Mouse (Mus musculus): ENCODE results near the gene Iqschfp. TPM values are rescaled to one million over a fixed set of nuclear protein-coding genes. Genes with fewer than 3 reads are reported as not detected.
"Not testable (repeated sequence)": the region's sequence is repeated elsewhere in the genome, so short reads cannot be mapped to it uniquely, and the experiment has no call there.

The Iqschfp gene
- polyA plus RNA-seq, 1 experiment from 2014 or later, result 4.7 TPM

DNA sequence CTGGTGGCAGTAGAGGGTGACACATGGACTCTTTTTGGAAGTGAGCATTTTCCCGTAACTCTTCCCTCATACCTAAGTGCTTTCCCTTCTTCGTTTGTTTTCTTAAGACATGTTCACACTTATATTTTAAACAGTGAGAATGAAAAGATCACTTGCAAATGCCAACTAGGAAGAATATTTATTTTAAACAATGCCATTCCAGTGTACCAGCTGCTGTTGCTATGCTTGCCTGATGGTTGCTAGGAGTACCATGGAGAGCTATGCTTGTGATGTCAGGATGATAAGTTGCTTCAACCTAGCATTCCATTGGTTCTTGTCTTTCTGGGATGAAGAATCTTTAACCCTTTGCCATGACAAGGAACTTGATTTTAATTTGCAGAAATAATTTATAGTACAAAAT, 193.0 kb downstream of the Iqschfp start:
- no peaks in the 10 kb centered on the region for H3K36me3 ChIP-seq (ENCODE audit: control insufficient read depth, insufficient read depth, low read length)
- 49% methylated on average over 2 of the region's 2 CpGs for WGBS
- no peak overlapping the region for H3K4me2 ChIP-seq (ENCODE audit: low read depth, low read length)
- no peak overlapping the region for H3K4me3 ChIP-seq (ENCODE audit: low read depth, low read length)
- H3K27ac ChIP-seq (ENCODE audit: low read depth, low read length), result no peak overlapping the region
- no peaks in the 10 kb centered on the region for H3K9me3 ChIP-seq (ENCODE audit: control insufficient read depth, low read length)
- no peaks in the 10 kb centered on the region for H3K4me1 ChIP-seq (ENCODE audit: control insufficient read depth, insufficient read depth, low read length)
- H3K9ac ChIP-seq (replicated peaks; ENCODE audit: low read depth, low read length), result no peak overlapping the region
- ATAC-seq (ENCODE audit: low read depth), result no peak
- H3K27me3 ChIP-seq (ENCODE audit: control insufficient read depth, insufficient read depth, low read length), result no peaks in the 10 kb centered on the region

DNA sequence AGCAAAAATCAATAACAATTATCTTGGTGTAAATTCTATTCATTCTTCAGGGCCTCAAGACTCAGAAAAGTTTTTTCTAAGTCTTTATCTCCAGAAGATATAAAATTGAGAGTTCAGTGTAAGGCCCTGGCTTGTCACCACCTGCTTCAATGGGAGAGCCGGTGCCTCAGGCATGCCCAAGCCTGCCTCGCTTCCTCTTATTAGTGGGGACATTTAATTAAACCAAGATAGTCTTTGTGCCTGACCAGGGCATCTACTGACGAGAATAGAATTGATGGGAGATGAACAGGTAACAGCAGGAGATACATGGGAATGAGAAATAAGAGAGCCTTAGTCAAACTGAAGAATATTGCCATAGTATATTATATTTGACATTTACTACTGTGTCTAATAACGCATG, 200.1 kb downstream of the Iqschfp start:
- no peak overlapping the region for H3K4me2 ChIP-seq (ENCODE audit: low read depth, low read length)
- no peaks in the 10 kb centered on the region for H3K27me3 ChIP-seq (ENCODE audit: control insufficient read depth, insufficient read depth, low read length)
- H3K4me3 ChIP-seq (ENCODE audit: low read depth, low read length), result no peak overlapping the region
- no peaks in the 10 kb centered on the region for H3K9me3 ChIP-seq (ENCODE audit: control insufficient read depth, low read length)
- ATAC-seq (ENCODE audit: low read depth), result peak; percentile 68
- no peak overlapping the region for H3K9ac ChIP-seq (replicated peaks; ENCODE audit: low read depth, low read length)
- H3K4me1 ChIP-seq (ENCODE audit: control insufficient read depth, insufficient read depth, low read length), result no peaks in the 10 kb centered on the region; the same call in 1 of the 2 replicates
- 33% methylated on average over 4 of the region's 4 CpGs for WGBS
- H3K27ac ChIP-seq (ENCODE audit: low read depth, low read length), result no peak overlapping the region
- H3K36me3 ChIP-seq (ENCODE audit: control insufficient read depth, insufficient read depth, low read length), result no peaks in the 10 kb centered on the region

DNA sequence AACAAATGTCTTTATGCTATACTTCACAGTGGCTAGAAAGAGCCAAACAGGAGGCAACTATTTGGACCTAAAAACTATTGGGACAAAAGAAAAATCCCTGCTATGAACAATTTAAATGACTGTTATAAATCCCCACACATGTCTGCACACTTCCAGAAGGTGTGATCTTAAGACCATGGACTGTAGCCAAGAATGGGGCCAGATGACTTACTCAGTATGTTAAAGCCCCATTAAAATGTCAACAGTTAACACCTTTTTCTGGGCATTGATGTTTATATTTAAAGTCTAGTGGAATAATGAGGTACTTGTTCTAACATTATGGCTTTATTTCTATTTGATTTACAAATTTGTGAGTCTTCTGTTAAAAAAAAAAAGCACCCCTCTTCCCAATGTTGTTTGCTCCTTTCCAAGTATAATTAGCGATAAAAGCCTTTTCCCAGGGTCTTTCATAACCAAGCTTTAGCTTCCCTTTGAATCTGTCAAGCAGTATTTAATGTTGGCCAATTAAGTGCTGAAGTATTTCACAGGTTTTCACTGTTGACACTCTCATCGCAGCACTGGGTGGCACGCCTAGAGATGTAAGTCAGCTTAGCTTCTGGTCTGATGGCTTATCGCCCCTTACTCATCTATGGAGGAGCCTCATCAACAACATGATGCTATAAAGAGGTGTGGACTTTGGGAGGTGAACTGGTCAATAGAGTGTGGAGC, 204.8 kb downstream of the Iqschfp start:
- Histone ChIP-seq H3K4me3 (ENCODE audit: low read depth, low read length) (no peak overlapping the region), H3K36me3 (ENCODE audit: control insufficient read depth, insufficient read depth, low read length) (no peaks in the 10 kb centered on the region), H3K27me3 (ENCODE audit: control insufficient read depth, insufficient read depth, low read length) (no peaks in the 10 kb centered on the region), H3K9ac (replicated peaks; ENCODE audit: low read depth, low read length) (no peak overlapping the region), H3K4me1 (ENCODE audit: control insufficient read depth, insufficient read depth, low read length) (no peaks in the 10 kb centered on the region; the same call in 1 of the 2 replicates), H3K4me2 (ENCODE audit: low read depth, low read length) (no peak overlapping the region), H3K9me3 (ENCODE audit: control insufficient read depth, low read length) (no peaks in the 10 kb centered on the region), H3K27ac (ENCODE audit: low read depth, low read length) (no peak overlapping the region)
- WGBS, result 61% methylated on average over 4 of the region's 4 CpGs
- no peak for ATAC-seq (ENCODE audit: low read depth)

DNA sequence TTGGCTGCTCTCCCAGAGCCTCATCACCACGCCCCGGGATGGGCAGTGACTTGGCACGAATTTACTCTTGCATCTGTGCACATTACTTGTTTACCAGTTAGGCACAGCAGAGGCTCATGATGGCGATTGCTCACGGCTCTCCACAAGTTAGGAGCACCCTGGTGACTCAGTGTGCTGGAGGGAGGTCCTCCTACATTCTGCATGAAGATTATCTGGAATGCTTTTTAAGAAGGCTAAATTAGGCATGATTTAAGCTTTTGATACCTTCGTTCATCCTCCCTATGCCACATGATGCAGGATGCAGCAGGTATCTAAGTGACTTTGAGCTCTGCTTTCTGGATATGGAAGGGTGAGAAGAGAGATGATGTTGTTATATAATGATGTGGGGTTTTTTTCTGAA, 207.5 kb downstream of the Iqschfp start:
- not testable (repeated sequence) for H3K36me3 ChIP-seq (ENCODE audit: control insufficient read depth, insufficient read depth, low read length); ATAC-seq (ENCODE audit: low read depth); H3K9me3 ChIP-seq (ENCODE audit: control insufficient read depth, low read length); H3K4me1 ChIP-seq (ENCODE audit: control insufficient read depth, insufficient read depth, low read length); H3K9ac ChIP-seq (replicated peaks; ENCODE audit: low read depth, low read length); H3K27ac ChIP-seq (ENCODE audit: low read depth, low read length); H3K4me3 ChIP-seq (ENCODE audit: low read depth, low read length); H3K4me2 ChIP-seq (ENCODE audit: low read depth, low read length); H3K27me3 ChIP-seq (ENCODE audit: control insufficient read depth, insufficient read depth, low read length)
- 85% methylated on average over 6 of the region's 6 CpGs for whole genome bisulfite sequencing

DNA sequence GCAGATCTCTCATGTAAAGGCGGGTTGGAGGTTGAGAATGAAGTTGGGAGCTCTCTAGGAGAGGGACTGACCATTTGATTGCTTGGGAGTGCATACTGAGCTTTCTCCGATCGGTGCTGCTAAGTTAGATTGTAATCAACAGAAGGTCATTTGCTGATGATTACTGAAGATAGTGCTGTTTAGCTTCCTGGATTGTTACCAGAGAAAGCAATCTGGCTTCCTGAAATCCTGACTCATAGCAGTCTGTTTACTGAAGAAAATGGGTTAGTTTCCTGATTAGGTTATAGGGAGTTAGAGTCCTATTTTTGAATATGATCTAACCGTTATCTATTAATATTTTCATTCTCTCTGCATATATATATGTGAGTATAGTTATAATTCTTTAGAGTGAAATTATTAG, 209.3 kb downstream of the Iqschfp start:
- ATAC-seq (ENCODE audit: low read depth), result no peak
- H3K4me3 ChIP-seq (ENCODE audit: low read depth, low read length), result no peak overlapping the region
- H3K4me2 ChIP-seq (ENCODE audit: low read depth, low read length), result no peak overlapping the region
- H3K9ac ChIP-seq (replicated peaks; ENCODE audit: low read depth, low read length), result no peak overlapping the region
- 77% methylated on average over 4 of the region's 4 CpGs for WGBS
- peaks cover 11% of the 10 kb centered on the region for H3K4me1 ChIP-seq (ENCODE audit: control insufficient read depth, insufficient read depth, low read length)
- no peaks in the 10 kb centered on the region for H3K27me3 ChIP-seq (ENCODE audit: control insufficient read depth, insufficient read depth, low read length)
- no peaks in the 10 kb centered on the region for H3K9me3 ChIP-seq (ENCODE audit: control insufficient read depth, low read length)
- H3K27ac ChIP-seq (ENCODE audit: low read depth, low read length), result no peak overlapping the region
- H3K36me3 ChIP-seq (ENCODE audit: control insufficient read depth, insufficient read depth, low read length), result no peaks in the 10 kb centered on the region

DNA sequence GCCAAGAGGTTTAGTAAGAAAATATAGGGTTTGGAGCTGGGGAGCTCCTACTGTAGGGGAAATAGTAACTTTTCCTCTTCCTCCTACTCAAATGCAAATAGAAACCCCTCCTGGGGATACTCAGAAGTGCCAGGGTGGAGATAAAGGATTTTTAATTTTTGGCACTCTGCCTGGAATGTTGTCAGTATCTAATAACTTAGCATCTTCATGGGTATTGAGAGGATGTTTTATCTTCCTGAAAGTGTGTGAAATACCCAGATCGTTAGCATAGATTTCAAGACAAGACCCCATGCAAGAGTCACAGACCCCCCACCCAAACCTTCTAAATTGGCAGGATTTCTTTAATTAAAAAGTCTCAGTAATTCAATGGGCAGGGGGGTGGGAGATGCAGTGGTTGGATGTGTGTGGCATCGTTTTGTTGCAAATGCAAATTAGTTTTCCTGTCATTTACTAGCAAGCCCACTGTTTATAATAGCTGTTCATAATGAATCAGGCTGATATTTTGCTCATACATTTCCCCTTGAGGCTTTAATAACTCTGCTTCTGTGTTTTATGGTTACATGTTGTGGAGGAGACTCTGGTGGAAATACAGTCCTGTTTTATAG, 213.2 kb downstream of the Iqschfp start:
- H3K9ac ChIP-seq (replicated peaks; ENCODE audit: low read depth, low read length), result no peak overlapping the region
- no peaks in the 10 kb centered on the region for H3K36me3 ChIP-seq (ENCODE audit: control insufficient read depth, insufficient read depth, low read length)
- no peak overlapping the region for H3K4me3 ChIP-seq (ENCODE audit: low read depth, low read length)
- H3K4me1 ChIP-seq (ENCODE audit: control insufficient read depth, insufficient read depth, low read length), result peaks cover 11% of the 10 kb centered on the region
- no peak overlapping the region for H3K4me2 ChIP-seq (ENCODE audit: low read depth, low read length)
- ATAC-seq (ENCODE audit: low read depth), result peak; percentile 80; the same call in 1 of the 2 replicates
- H3K27me3 ChIP-seq (ENCODE audit: control insufficient read depth, insufficient read depth, low read length), result no peaks in the 10 kb centered on the region
- no peaks in the 10 kb centered on the region for H3K9me3 ChIP-seq (ENCODE audit: control insufficient read depth, low read length)
- no peak overlapping the region for H3K27ac ChIP-seq (ENCODE audit: low read depth, low read length)
- WGBS, result 26% methylated on average over 2 of the region's 2 CpGs

DNA sequence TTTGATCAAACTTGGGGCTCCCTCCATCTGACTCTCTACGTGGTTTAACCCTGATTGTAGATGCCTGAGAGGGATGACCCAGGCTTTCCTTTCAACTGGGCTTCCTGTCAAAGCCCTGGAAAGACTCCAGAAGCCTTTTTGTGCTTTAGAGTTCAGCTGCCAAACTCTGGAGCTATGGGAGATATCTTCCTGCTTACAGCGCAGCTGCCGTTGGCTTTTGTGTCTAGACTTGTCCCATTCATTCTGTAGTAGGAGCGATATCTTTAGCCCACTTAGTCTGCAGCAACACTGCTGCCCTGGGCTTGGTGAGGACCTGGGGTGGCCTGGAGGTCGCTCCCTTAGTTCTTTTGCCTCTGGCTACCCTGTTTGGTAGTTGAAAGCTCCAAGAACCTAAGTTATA, 229.3 kb downstream of the Iqschfp start:
- H3K9ac ChIP-seq (replicated peaks; ENCODE audit: low read depth, low read length), result no peak overlapping the region
- H3K4me3 ChIP-seq (ENCODE audit: low read depth, low read length), result no peak overlapping the region
- 58% methylated on average over 5 of the region's 5 CpGs for WGBS
- no peak for ATAC-seq (ENCODE audit: low read depth)
- no peaks in the 10 kb centered on the region for H3K9me3 ChIP-seq (ENCODE audit: control insufficient read depth, low read length)
- H3K27ac ChIP-seq (ENCODE audit: low read depth, low read length), result no peak overlapping the region
- H3K27me3 ChIP-seq (ENCODE audit: control insufficient read depth, insufficient read depth, low read length), result no peaks in the 10 kb centered on the region
- H3K36me3 ChIP-seq (ENCODE audit: control insufficient read depth, insufficient read depth, low read length), result no peaks in the 10 kb centered on the region
- no peaks in the 10 kb centered on the region for H3K4me1 ChIP-seq (ENCODE audit: control insufficient read depth, insufficient read depth, low read length)
- no peak overlapping the region for H3K4me2 ChIP-seq (ENCODE audit: low read depth, low read length)

DNA sequence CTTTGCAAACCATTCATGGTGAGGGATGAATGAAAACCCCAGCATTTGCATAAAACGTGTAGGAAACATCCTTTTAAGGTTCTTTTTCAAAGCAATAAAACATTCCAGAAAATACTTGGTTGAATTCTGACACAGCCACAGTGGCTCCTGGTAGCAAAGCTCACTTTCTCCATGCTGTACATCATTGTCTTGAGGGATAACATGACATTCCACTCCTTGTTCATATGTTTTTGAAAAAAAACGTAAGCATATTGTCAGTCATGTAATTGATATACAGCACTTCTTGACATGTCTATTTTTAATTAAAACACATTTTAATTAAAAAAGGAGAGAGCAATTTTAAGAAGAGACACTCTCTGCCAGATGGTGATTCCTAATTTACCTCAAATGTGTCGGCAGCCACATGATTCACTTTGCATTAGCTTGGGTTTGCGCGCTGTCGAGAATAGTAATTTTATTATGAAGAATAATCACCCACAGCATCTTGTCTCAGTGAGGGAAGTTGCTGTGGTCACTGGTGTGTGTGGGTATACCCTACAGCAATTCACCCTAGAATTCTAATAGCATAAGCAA, 234.3 kb downstream of the Iqschfp start:
- Histone ChIP-seq H3K27ac (ENCODE audit: low read depth, low read length) (no peak overlapping the region), H3K9ac (replicated peaks; ENCODE audit: low read depth, low read length) (no peak overlapping the region), H3K4me2 (ENCODE audit: low read depth, low read length) (no peak overlapping the region), H3K4me3 (ENCODE audit: low read depth, low read length) (no peak overlapping the region), H3K36me3 (ENCODE audit: control insufficient read depth, insufficient read depth, low read length) (no peaks in the 10 kb centered on the region), H3K27me3 (ENCODE audit: control insufficient read depth, insufficient read depth, low read length) (no peaks in the 10 kb centered on the region), H3K4me1 (ENCODE audit: control insufficient read depth, insufficient read depth, low read length) (no peaks in the 10 kb centered on the region), H3K9me3 (ENCODE audit: control insufficient read depth, low read length) (no peaks in the 10 kb centered on the region)
- ATAC-seq (ENCODE audit: low read depth), result no peak
- 29% methylated on average over 6 of the region's 6 CpGs for WGBS

DNA sequence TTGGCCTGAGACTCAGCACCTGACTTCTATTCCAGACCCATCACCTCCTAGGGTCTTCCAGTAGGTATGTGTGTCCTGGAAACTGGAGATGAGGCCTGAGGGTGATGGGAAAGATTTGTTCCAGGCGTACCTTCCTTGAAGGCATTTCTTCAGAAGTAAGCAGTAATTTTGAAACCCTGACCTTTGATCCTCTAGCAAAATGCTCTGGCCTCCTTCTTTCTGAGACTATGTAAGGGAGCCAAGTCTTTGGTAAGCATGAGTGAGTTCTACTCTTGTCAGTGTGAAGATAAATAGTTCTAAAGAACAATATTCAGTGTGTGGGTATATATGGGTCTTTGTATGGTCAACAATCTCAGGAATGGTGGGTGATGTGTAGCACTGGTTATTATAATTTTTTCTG, 238.4 kb downstream of the Iqschfp start:
- 92% methylated on average over 1 of the region's 1 CpGs for WGBS
- no peak overlapping the region for H3K27ac ChIP-seq (ENCODE audit: low read depth, low read length)
- H3K27me3 ChIP-seq (ENCODE audit: control insufficient read depth, insufficient read depth, low read length), result no peaks in the 10 kb centered on the region
- H3K9ac ChIP-seq (replicated peaks; ENCODE audit: low read depth, low read length), result no peak overlapping the region
- no peak overlapping the region for H3K4me2 ChIP-seq (ENCODE audit: low read depth, low read length)
- ATAC-seq (ENCODE audit: low read depth), result no peak
- H3K4me3 ChIP-seq (ENCODE audit: low read depth, low read length), result no peak overlapping the region
- H3K4me1 ChIP-seq (ENCODE audit: control insufficient read depth, insufficient read depth, low read length), result no peaks in the 10 kb centered on the region
- H3K9me3 ChIP-seq (ENCODE audit: control insufficient read depth, low read length), result no peaks in the 10 kb centered on the region
- H3K36me3 ChIP-seq (ENCODE audit: control insufficient read depth, insufficient read depth, low read length), result no peaks in the 10 kb centered on the region

All from neural tube, embryonic 14.5 days (tissue).